Mouse (Mus musculus) A20 (cell line): Measurements from ENCODE around the gene Col3a1.

ENCODE experiments used
- DNase-seq: peaks from one replicate; pipeline ENCODE4 v3.0.0-alpha.2; 2011; ENCODE audit warnings: low read depth, low spot score

Col3a1 gene

GRCm38 (mm10) chr1:45381866-45382265, 70.5 kb downstream of the Col3a1 start:
- DNase-seq: no peak
